Mouse (Mus musculus): Measurements from ENCODE around the gene Gemin4.

DNA sequence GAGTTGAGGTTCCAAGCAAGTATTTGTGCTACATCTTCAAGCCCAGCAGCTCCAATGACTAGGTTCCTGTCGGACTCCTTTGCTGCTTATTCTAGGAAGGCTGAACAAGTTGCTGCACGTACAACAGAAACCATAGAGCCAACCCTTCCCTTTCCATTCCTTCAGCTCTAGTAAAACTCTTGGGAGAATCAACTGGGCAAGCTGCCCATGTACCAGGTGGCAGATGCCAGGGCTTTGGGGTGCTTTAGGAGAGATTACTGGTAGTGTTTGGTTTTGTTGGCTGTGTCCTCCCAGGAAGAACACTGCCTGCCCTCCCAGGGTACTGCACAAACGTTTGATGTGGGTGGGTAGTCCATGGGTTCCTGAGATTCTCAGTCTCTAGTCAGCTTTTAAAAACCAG is 34.6 kb upstream of the Gemin4 start:
- TF ChIP-seq CTCF (conservative IDR thresholded peaks at IDR 0.05 in 1 of 2, IDR thresholded peaks at IDR 0.05 in 1 of 2; ENCODE audit: low read depth in 2 of 2, low read length in 2 of 2) (no peak), POLR2A (IDR thresholded peaks at IDR 0.05; ENCODE audit: low read depth, low read length) (no peak), USF2 (conservative IDR thresholded peaks at IDR 0.05; ENCODE audit: low read depth, low read length) (no peak), USF1 (IDR thresholded peaks at IDR 0.05; ENCODE audit: low read depth, low read length) (no peak), RAD21 (IDR thresholded peaks at IDR 0.05; ENCODE audit: low read depth, low read length) (no peak), MAZ (IDR thresholded peaks at IDR 0.05; ENCODE audit: low read depth, low read length) (no peak), RCOR1 (conservative IDR thresholded peaks at IDR 0.05; ENCODE audit: low read depth, low read length) (no peak), SIN3A (IDR thresholded peaks at IDR 0.05; ENCODE audit: low read length) (no peak)

Measured in CH12.LX (cell line).